Mouse (Mus musculus): ENCODE measurements around the gene Sh3glb2. TPM values are rescaled to one million over a fixed set of nuclear protein-coding genes. Genes with fewer than 3 reads are reported as not detected.

Sh3glb2 gene
- 108 and 138 TPM in 2 replicates for polyA plus RNA-seq (2012; rRNA removed)

- 1% methylated on average over 60 of the region's 73 CpGs for WGBS
- DNase-seq (ENCODE audit: low read depth, low spot score) = no peak
Measured at GRCm38 (mm10) chr2:30358533-30359531, at the start of gene Sh3glb2. TSS of gene Sh3glb2 (minus strand) at chr2:30359337.

DNA sequence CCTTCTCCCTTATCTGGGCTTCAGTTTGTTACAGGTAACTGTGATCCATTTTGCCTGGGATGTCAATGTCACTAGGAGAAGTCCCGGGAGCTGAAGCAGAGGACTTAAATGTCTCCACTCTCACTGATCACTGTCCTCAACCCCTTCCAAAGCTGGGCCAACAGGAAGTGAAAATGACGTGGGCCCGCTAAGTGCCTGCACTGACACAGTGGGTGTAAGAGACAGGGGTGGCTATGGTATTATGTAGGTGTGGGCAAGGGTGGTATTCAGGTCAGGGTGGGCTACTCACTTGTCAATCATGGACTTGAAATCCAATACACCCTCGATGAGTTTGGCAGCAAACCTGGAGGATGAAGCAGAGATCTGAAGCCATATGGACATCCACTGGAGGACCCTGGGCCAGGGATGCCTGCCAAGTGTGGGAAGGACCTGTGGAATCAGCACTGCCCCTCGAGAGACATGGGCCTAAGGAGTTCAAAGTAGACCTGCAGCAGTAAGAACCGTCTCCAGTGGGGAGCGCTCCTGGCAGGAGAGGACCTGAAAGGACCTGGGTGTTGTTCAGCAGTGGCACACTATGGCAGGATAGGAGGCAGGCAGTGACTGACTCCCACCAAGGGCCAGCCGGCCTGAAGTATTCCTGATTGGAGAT lies 49.4 kb upstream of the Sh3glb2 start:
- 83% methylated on average over 8 of the region's 8 CpGs for WGBS
- DNase-seq (ENCODE audit: low read depth, low spot score) = no peak

DNA sequence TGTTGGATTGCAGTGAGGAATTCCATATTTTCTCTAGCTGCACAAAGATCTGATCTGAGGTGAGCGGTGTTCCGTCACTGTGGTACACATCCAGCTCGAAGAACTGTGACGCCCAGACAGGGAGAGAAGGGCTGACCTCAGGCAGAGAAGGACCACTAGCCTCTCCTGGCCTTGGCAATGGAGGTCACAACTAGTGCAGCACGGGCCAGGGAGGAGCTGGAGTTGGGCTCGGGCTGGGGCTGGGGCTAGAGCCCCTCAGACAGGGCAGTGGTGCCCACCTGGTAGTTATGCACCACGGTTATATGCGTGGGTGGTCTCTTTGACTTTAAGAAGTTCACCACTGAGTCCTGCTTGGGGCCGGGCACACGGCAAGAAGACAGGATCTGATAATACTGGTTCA lies 48.6 kb upstream of the Sh3glb2 start:
- WGBS = 92% methylated on average over 10 of the region's 10 CpGs
- no peak for DNase-seq (ENCODE audit: low read depth, low spot score)

GRCm38 (mm10) chr2:30407221-30407620 lies 48.1 kb upstream of the Sh3glb2 start:
- 81% methylated on average over 2 of the region's 2 CpGs for WGBS
- DNase-seq (ENCODE audit: low read depth, low spot score) = no peak

GRCm38 (mm10) chr2:30403870-30404269 lies 44.7 kb upstream of the Sh3glb2 start:
- WGBS = 85% methylated on average over 1 of the region's 1 CpGs

DNA sequence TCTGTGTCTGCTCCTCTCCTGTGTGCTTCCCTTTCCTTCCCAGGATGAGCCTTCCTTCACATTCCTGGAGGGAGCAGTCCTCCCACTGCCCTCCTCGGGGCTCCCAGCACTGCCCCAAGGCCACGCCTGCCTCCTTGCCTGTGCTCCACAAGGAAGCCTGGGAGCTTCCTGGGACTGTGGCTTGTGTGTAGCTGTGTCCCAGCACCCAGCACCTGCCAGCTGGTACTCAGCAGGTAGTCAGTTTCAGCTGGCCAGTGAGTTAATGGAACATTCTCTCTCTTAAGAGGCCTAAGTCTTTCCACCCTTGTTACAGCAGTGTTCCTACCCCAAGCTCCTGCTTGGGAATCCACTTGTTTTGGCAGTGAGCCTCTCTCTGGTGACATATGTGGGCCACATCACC lies 43.7 kb upstream of the Sh3glb2 start:
- DNase-seq (ENCODE audit: low read depth, low spot score) = no peak
- WGBS = 49% methylated on average over 2 of the region's 2 CpGs

More at GRCm38 (mm10) chr2:30403870-30404269, 44.7 kb upstream of the Sh3glb2 start:
- DNase-seq (ENCODE audit: low read depth, low spot score) = no peak

GRCm38 (mm10) chr2:30402351-30402826 lies 43.3 kb upstream of the Sh3glb2 start:
- WGBS = 89% methylated on average over 9 of the region's 9 CpGs
- no peak for DNase-seq (ENCODE audit: low read depth, low spot score)

GRCm38 (mm10) chr2:30401581-30401980 lies 42.4 kb upstream of the Sh3glb2 start:
- 72% methylated on average over 1 of the region's 1 CpGs for WGBS
- DNase-seq (ENCODE audit: low read depth, low spot score) = no peak

GRCm38 (mm10) chr2:30399191-30400171 lies 40.3 kb upstream of the Sh3glb2 start:
- 70% methylated on average over 20 of the region's 20 CpGs for WGBS

DNA sequence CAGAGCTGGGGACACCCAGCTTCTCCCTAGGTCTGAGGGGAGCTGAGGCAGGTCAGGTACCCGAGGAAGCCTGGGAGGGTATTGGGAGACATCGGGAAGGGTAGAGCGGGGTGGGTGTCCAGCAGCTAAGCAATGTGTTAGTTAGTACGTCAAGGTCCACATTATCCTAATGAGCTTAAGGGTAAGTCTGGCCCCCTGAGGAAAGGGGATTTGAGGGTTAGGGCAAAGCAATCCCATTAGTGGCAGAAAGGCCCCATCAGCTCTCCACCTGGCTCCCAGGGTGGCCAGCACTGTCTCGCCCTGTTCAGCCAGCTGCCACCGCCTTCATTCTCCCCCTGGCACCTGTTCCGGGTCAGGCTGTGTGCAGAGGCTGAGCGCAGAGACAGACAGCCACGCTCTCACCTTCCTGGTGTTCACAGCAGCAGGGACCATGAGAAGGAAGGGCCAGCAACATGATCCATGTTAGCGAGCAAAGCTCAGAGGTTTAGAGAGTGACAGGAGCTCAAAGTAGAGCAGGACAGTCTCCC lies 38.9 kb upstream of the Sh3glb2 start:
- DNase-seq (ENCODE audit: low read depth, low spot score) = no peak
- WGBS = 88% methylated on average over 10 of the region's 10 CpGs

More at GRCm38 (mm10) chr2:30399191-30400171, 40.3 kb upstream of the Sh3glb2 start:
- DNase-seq (ENCODE audit: low read depth, low spot score) = no peak

- WGBS = 43% methylated on average over 7 of the region's 7 CpGs
- DNase-seq (ENCODE audit: low read depth, low spot score) = no peak
Measured at GRCm38 (mm10) chr2:30396246-30396645, 37.1 kb upstream of the Sh3glb2 start.

- no peak for DNase-seq (ENCODE audit: low read depth, low spot score)
- 64% methylated on average over 7 of the region's 7 CpGs for WGBS
Measured at GRCm38 (mm10) chr2:30395757-30396156, 36.6 kb upstream of the Sh3glb2 start.

- DNase-seq (ENCODE audit: low read depth, low spot score) = peak; percentile 56
- WGBS = 8% methylated on average over 1 of the region's 1 CpGs
Measured at GRCm38 (mm10) chr2:30393370-30393656, 34.2 kb upstream of the Sh3glb2 start.

DNA sequence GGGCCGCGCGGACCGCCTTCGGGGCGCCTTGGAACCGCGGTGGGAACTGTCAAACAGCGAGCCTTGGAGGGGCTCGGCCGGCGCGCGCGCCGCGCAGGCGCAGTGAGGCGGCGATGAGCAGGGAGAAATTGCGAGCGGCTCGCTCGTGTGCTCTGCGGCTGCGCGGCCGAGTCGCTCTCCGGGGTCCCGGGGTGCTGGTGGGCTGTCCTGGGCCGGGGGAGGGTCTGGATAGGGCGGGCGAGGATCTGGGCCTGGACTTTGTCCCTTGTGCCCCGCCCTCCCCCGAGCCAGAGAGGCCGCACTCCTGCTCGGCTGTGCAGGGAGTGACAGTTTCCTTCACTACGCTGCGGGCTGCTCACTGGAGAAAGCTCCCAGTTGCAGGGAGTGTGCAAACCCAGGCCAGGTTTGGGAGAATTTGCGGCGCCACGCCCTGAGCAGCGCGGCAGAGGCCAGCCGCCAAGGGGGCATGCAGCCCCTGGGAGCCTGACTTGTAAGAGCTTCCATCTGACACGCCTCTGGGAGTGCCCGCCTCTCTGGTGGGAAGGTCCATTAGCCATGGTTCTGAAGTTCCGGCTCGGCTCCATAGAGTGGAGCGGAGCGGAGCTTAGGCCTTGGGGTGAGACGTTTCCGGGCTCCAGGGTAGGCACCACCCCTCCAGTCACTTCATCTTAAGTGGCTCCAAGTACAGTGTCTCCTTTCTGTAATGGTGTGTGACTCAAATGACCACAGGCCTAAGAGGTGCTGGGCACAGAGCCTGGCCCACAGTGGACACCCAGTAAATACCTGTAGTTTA lies 33.6 kb upstream of the Sh3glb2 start:
- DNase-seq (ENCODE audit: low read depth, low spot score) = peak; percentile 57
- under 1% methylated on average over 54 of the region's 54 CpGs for WGBS

DNA sequence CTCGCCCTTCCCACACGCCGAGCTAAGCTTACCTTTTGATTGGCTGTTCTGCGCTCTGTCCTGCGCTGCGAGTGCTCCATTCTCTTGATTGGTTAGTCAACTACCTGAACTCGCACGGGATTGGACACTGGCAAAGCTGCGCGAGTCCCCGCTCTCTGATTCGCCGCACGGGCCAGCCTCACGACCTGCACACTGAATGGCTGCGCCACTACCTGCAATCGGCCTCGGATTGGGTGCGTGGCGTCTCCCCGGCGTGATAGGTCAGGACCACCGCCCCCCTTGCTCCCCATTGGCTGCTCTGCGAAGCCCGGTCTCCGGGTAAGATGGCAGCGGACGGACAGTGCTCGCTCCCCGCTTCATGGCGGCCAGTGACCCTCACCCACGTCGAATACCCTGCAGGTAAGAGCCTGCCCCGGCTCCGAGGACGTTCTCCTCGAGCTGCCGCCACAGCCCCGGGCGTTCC lies 33.0 kb upstream of the Sh3glb2 start, which contains the start of gene Dolpp1:
Dolpp1 (plus strand) TSS at position 141 of the 463 bp plus-strand sequence.
- DNase-seq (ENCODE audit: low read depth, low spot score) = peak; percentile 94
- under 1% methylated on average over 40 of the region's 40 CpGs for WGBS

GRCm38 (mm10) chr2:30389000-30389399 lies 29.9 kb upstream of the Sh3glb2 start:
- DNase-seq (ENCODE audit: low read depth, low spot score) = no peak
- 89% methylated on average over 2 of the region's 2 CpGs for WGBS

DNA sequence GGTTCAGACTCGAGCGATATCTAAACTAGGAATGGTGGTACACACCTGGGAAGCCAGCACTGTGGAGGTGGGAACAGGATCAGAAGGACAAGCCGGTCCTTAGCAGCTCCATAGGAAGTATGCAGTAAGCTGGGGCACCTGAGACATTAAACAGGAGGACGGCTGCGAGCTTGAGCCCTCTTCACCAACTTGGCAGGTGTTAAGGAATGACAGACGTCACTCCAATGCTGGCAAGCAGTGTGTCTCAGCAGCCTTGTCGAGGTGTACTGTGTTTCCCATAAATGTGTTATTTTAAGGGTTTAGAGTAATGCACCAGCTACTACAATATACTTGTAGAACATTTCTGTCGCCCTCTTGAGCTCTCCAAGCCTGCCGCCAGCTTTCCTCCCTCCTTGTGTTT lies 27.8 kb upstream of the Sh3glb2 start:
- DNase-seq (ENCODE audit: low read depth, low spot score) = no peak
- WGBS = 85% methylated on average over 9 of the region's 9 CpGs

GRCm38 (mm10) chr2:30385591-30385990 lies 26.5 kb upstream of the Sh3glb2 start:
- DNase-seq (ENCODE audit: low read depth, low spot score) = no peak
- 82% methylated on average over 4 of the region's 4 CpGs for WGBS

All from large intestine, adult 2 months (tissue).